Mouse (Mus musculus) testis, adult 10 weeks (tissue): ENCODE results near the gene Caprin1. TPM values are rescaled to one million over a fixed set of nuclear protein-coding genes. Genes with fewer than 3 reads are reported as not detected.

ENCODE experiments used
- polyA plus RNA-seq: library from polyadenylated mRNA; stranded (reverse); fragments of 350-450 nt; fragmentation: Illumina TruSeq; extraction: RNeasy Lipid Tissue Mini Kit (QIAGEN cat#74804); gene quantifications from one replicate; pipeline ENCODE4 v1.2.3, GENCODE M21; 2014; ENCODE audit warnings: low read depth, low replicate concordance

Caprin1 gene
- 541 TPM for polyA plus RNA-seq

DNA sequence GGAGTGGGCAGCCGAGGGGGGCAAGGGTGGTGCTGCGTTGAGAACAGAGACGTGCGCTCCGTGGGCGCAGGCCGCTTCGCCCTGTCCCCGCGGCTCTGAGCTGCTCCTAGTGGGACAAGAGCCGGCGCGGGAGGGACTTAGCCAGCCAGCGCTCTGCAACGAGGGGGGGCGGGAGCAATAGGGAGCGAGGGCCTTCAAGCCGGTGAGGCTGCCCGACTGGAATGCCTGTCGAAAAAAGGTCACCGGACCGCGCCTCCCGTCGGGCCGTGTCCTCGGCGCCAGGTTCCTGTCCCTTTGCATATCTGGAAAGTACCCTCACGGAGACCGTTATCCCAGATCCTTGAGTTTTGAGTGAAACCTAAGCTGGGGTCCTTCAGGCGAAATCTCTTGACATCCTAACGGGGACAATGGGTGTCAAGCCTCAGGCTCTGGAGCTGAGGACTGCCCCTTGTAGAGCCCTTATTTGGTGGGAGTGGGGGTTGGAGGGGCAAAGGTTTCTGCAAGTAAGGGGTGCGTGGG lies at the start of gene Caprin1:
Gene Caprin1 (minus strand): TSS at position 159 of the 519 bp plus-strand sequence.

DNA sequence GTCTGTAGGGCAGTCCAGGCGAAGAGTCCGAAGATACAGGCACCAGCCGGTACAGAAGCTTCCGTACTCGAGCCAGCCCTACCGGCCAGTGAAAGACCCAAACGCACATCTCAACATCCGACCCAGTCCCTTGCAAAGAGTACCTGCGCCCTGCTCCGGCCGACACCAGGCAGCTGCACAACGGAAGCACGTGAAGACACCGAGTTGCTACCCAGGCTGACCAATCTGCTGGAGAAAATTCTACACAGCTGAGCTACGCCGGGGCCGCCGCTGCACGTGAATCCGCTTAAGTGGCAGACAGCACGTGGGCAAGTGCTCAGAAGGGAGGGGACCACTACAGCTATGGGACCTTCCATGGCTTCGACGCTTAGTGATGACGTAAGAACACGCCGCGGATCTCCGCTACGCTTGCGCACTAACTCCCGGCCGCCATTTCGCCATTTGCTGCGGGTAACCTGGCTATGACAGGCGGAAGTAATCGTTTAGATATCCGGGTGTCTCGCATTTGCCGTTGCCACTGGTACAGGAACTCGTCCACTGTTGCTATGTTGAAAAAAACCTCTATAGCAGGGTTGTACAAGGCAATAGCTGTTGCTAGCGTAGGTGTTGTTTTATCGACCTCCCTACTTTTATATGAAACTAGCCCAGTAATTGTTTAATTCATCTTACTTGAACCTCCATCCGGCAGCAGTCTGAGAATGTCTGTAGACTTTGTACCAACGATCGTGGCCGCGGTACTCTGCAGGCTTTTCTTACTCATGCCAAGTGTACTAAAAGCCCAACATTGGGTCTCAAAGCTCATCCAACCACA lies 36.3 kb downstream of the Caprin1 start, which contains the start of gene Nat10:
Gene Nat10 (minus strand): TSS at position 365 of the 811 bp plus-strand sequence.

Other genes with a start within 250 kb of the Caprin1 start
- 1.3 TPM for gene Abtb2, start 231.3 kb downstream of the Caprin1 start, polyA plus RNA-seq
- gene Nat10, start 36.4 kb downstream of the Caprin1 start, polyA plus RNA-seq = 49.3 TPM
- 5.4 TPM for gene Lmo2, start 160.3 kb upstream of the Caprin1 start, polyA plus RNA-seq
- gene Fbxo3, start 230.1 kb upstream of the Caprin1 start, polyA plus RNA-seq = 97.1 TPM
- gene 4931422A03Rik, start 230.7 kb upstream of the Caprin1 start, polyA plus RNA-seq = 11.6 TPM